Mouse (Mus musculus): ENCODE data around the gene Pigv.

Pigv gene

DNA sequence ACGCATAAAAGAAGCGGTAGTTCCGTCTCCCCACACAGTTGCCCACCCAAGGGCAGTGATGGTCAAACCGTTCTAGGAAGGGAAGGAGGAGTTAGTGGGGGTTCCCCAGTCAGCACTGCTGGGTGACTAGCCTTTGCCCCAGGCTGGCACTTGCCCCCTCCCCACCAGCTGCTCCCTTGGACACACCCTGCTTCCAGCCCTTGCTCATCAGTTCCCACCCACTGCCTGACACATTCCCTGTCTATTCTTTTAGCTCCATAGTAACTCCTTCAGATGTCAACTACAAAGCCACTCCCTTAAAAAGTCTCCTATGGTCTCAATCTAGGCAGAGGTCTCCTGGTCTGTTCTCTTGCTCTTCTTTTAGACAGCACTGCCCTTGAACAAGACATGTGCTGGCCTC lies 58.6 kb downstream of the Pigv start:
- no peak for DNase-seq (ENCODE audit: low read depth)

GRCm38 (mm10) chr4:133613026-133613425 lies 59.4 kb downstream of the Pigv start:
- no peak for DNase-seq (ENCODE audit: low read depth)

DNA sequence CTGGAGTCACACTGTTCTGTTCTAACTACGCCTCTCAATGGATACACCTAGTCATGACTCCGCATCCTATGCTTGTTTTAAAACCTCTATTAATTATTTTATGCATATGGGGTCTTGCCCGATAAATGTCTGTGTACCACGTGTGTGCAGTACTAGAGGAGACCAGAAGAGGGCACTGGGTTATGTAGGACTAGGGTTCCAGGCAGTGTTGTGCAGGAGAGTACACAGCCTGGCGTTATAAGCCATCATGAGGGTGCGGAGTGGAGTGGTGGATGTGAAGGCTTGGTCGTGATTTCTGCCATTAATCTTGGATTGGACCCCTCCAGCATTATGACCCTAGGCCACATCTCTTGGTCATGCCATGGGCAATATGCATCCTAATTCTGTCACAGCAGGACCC lies 60.0 kb downstream of the Pigv start:
- no peak for DNase-seq (ENCODE audit: low read depth)

DNA sequence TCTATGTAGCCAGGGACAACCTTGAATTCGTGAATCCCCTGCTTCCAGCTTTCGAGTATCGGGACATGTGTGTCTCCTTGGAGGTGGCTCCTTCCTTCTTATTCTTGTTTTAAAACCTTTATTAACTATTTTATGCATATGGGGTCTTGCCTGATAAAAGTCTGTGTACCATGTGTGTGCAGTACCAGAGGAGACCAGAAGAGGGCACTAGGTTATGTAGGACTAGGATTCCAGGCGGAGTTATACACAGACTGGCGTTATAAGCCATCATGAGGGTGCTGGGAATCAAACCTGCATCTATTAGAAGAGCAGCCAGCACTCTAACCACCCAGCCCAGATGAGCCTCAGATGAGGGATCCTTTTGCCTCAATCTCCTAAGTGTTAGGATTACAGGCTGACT lies 60.6 kb downstream of the Pigv start:
- peak; percentile 56 for DNase-seq (ENCODE audit: low read depth)
